9 mouse cellular contexts compared by ENCODE assay signal in genomic region chr4:120215915-120216591, GRCm38 (mm10). TPM values are rescaled to one million over a fixed set of nuclear protein-coding genes. Genes with fewer than 3 reads are reported as not detected.
DNase-seq lines count a peak whose midpoint lies in the region; ATAC-seq and TF ChIP-seq lines count a peak whose summit lies in the region.
"Had no signal": no experiment of that assay in that cellular context is flagged by ENCODE, and none has a peak within 500 bp of the region (broad histone marks: within the 10 kb centered on the region; RNA-seq: fewer than 3 reads in every experiment).

No protein-coding gene starts in this region.

- H3K27ac ChIP-seq in heart, embryonic 10.5 days = no peak overlapping the region
- H3K27ac ChIP-seq in heart, postnatal 0 days (ENCODE audit: low read depth) = no peak overlapping the region
- H3K27ac ChIP-seq in midbrain, embryonic 12.5 days (replicated peaks) = no peak overlapping the region
- no peak overlapping the region for H3K27ac ChIP-seq in stomach, postnatal 0 days (replicated peaks)

- WGBS in heart, embryonic 10.5 days = 39% methylated on average over 10 of the region's 10 CpGs
- 37% methylated on average over 10 of the region's 10 CpGs for WGBS in heart, postnatal 0 days
- 24% methylated on average over 10 of the region's 10 CpGs for WGBS in midbrain, embryonic 12.5 days
- whole genome bisulfite sequencing in stomach, postnatal 0 days = 50% methylated on average over 10 of the region's 10 CpGs

- DNase-seq in heart, adult 18-20 months = peak; percentile 42 to 75
- DNase-seq in heart, embryonic 10.5 days (ENCODE audit: low spot score) = no peak
- peak; percentile 67 for DNase-seq in adrenal gland, adult 2 months
- peak; percentile 37 for DNase-seq in embryo, embryonic 11.5 days (ENCODE audit: low read depth, low spot score)
- DNase-seq in heart, postnatal 0 days (ENCODE audit: low spot score) = peak; percentile 31
- peak; percentile 46 for DNase-seq in left cerebral cortex, adult 11 months (ENCODE audit: low spot score)
- peak; percentile 64 for DNase-seq in stomach, postnatal 0 days (ENCODE audit: low spot score)

- no peak overlapping the region for H3K4me2 ChIP-seq in heart, postnatal 0 days (ENCODE audit: low read depth, low read length)
- peak overlapping the region; percentile 25; the same call in 1 of the 2 replicates for H3K4me2 ChIP-seq in midbrain, embryonic 12.5 days (replicated peaks)
- H3K4me2 ChIP-seq in stomach, postnatal 0 days (replicated peaks; ENCODE audit: low read depth) = no peak overlapping the region

- no peaks in the 10 kb centered on the region for H3K9me3 ChIP-seq in heart, embryonic 10.5 days
- no peaks in the 10 kb centered on the region for H3K9me3 ChIP-seq in heart, postnatal 0 days (replicated peaks; ENCODE audit: control insufficient read depth, low read length)
- H3K9me3 ChIP-seq in midbrain, embryonic 12.5 days = no peaks in the 10 kb centered on the region
- H3K9me3 ChIP-seq in stomach, postnatal 0 days (ENCODE audit: control insufficient read depth, low read length) = no peaks in the 10 kb centered on the region

- H3K27me3 ChIP-seq in heart, embryonic 10.5 days (ENCODE audit: insufficient read depth, poor library complexity, severe bottlenecking) = peaks cover 6% of the 10 kb centered on the region
- H3K27me3 ChIP-seq in heart, postnatal 0 days (ENCODE audit: control insufficient read depth, insufficient read depth, low read length) = no peaks in the 10 kb centered on the region
- H3K27me3 ChIP-seq in midbrain, embryonic 12.5 days = no peaks in the 10 kb centered on the region
- H3K27me3 ChIP-seq in stomach, postnatal 0 days (ENCODE audit: control insufficient read depth, insufficient read depth, low read length) = no peaks in the 10 kb centered on the region

- TF ChIP-seq EP300 in heart, postnatal 0 days (IDR thresholded peaks at IDR 0.05; ENCODE audit: low read depth) = no peak
- TF ChIP-seq EP300 in stomach, postnatal 0 days (optimal IDR thresholded peaks at IDR 0.05) = no peak

- ATAC-seq in heart, postnatal 0 days (ENCODE audit: insufficient read depth, low read depth) = 0 out of 2 replicates have a peak, but pooled peaks have one; percentile 23
- ATAC-seq in midbrain, embryonic 12.5 days (ENCODE audit: low FRiP score, low read depth) = peak; percentile 55; the same call in 1 of the 2 replicates
- ATAC-seq in stomach, postnatal 0 days (ENCODE audit: low FRiP score, low TSS enrichment) = no peak

- no peak overlapping the region for H3K4me3 ChIP-seq in heart, embryonic 10.5 days
- H3K4me3 ChIP-seq in heart, postnatal 0 days (ENCODE audit: low read depth, low read length) = no peak overlapping the region
- no peak overlapping the region for H3K4me3 ChIP-seq in midbrain, embryonic 12.5 days
- H3K4me3 ChIP-seq in stomach, postnatal 0 days (ENCODE audit: low read depth, low read length) = no peak overlapping the region

- H3K36me3 ChIP-seq in heart, embryonic 10.5 days = no peaks in the 10 kb centered on the region
- no peaks in the 10 kb centered on the region for H3K36me3 ChIP-seq in heart, postnatal 0 days (replicated peaks; ENCODE audit: control insufficient read depth, insufficient read depth, low read length)
- H3K36me3 ChIP-seq in midbrain, embryonic 12.5 days = no peaks in the 10 kb centered on the region
- no peaks in the 10 kb centered on the region for H3K36me3 ChIP-seq in stomach, postnatal 0 days (ENCODE audit: control insufficient read depth, insufficient read depth, low read length)
- H3K36me3 ChIP-seq: G1E had no signal

- H3K4me1 ChIP-seq in heart, embryonic 10.5 days = peaks cover 15% of the 10 kb centered on the region
- no peaks in the 10 kb centered on the region for H3K4me1 ChIP-seq in heart, postnatal 0 days (ENCODE audit: control insufficient read depth, insufficient read depth)
- peaks cover 9% of the 10 kb centered on the region; the same call in 1 of the 2 replicates for H3K4me1 ChIP-seq in midbrain, embryonic 12.5 days
- no peaks in the 10 kb centered on the region for H3K4me1 ChIP-seq in stomach, postnatal 0 days (replicated peaks; ENCODE audit: control insufficient read depth, insufficient read depth)

- peak; percentile 59 for TF ChIP-seq CTCF in heart, postnatal 0 days (IDR thresholded peaks at IDR 0.05; ENCODE audit: low read depth)
- peak; percentile 74 for TF ChIP-seq CTCF in stomach, postnatal 0 days (IDR thresholded peaks at IDR 0.05; ENCODE audit: low read depth)

- no peak overlapping the region for H3K9ac ChIP-seq in heart, postnatal 0 days (replicated peaks; ENCODE audit: low read depth, low read length)
- no peak overlapping the region for H3K9ac ChIP-seq in midbrain, embryonic 12.5 days (replicated peaks)
- H3K9ac ChIP-seq in stomach, postnatal 0 days (ENCODE audit: low read length) = no peak overlapping the region

RNA-seq across cellular contexts. Expression of gene Edn2, which starts 55.0 kb away (rescaled TPM):
- not detected for total RNA-seq in heart, adult 18-20 months (2021)
- polyA plus RNA-seq in heart, embryonic 10.5 days (2016; fragmentation: Nextera tagmentation; extraction: Ambion mirVana) = 0.46 and 0.60 TPM in 2 replicates
- not detected for total RNA-seq in adrenal gland, adult 2 months (2021)
- not detected in 2 replicates for polyA plus RNA-seq in adrenal gland, adult 2 months (2012; rRNA removed)
- total RNA-seq in heart, postnatal 0 days (2014; rRNA removed; ENCODE audit: low replicate concordance) = 1.5 TPM in 1 of 2 replicates, not detected in the other
- polyA plus RNA-seq in heart, postnatal 0 days (2015; fragmentation: Nextera tagmentation; extraction: Ambion mirVana) = 0.10 and 0.20 TPM in 2 replicates
- polyA plus RNA-seq in midbrain, embryonic 12.5 days (2016; fragmentation: Nextera tagmentation; extraction: Ambion mirVana) = not detected in 2 replicates
- polyA plus RNA-seq in stomach, postnatal 0 days (2015; fragmentation: Nextera tagmentation; extraction: Ambion mirVana) = 1.9 and 2.2 TPM in 2 replicates
- total RNA-seq: G1E had no signal
- polyA plus RNA-seq: G1E had no signal
